Mouse (Mus musculus) ES-E14 (cell line): ENCODE measurements around the gene Cdc14a.

ENCODE experiments used
- CHD2 ChIP-seq: IDR thresholded peaks from 2 replicates; pipeline ENCODE4 v1.6.1; 2014; ENCODE audit warnings: mild to moderate bottlenecking, low read depth, low read length, inconsistent platforms
- HCFC1 ChIP-seq: IDR thresholded peaks from 2 replicates; pipeline ENCODE4 v1.6.1; 2012; ENCODE audit warnings: low read length, inconsistent platforms, borderline replicate concordance; ENCODE audit not compliant: insufficient read depth
- MAFK ChIP-seq: IDR thresholded peaks from 2 replicates; pipeline ENCODE4 v1.6.1; 2014; ENCODE audit warnings: mild to moderate bottlenecking, low read depth, low read length, inconsistent platforms; ENCODE audit not compliant: insufficient read depth
- ZC3H11A ChIP-seq: IDR thresholded peaks from 2 replicates; pipeline ENCODE4 v1.6.1; 2012; ENCODE audit warnings: low read depth, mild to moderate bottlenecking, inconsistent platforms, low read length, borderline replicate concordance

GRCm38 (mm10) chr3:116436811-116437601 is 13.2 kb upstream of the Cdc14a start:
- TF ChIP-seq MAFK (no peak), CHD2 (no peak), HCFC1 (no peak), ZC3H11A (no peak)
